Mouse (Mus musculus): Measurements from ENCODE around the gene Sars2. TPM values are rescaled to one million over a fixed set of nuclear protein-coding genes. Genes with fewer than 3 reads are reported as not detected.
A peak's percentile ranks its signal among the peaks of the same experiment; 100 is the strongest.

Sars2 gene
- polyA plus RNA-seq, 1 experiment = 21.5 TPM

DNA sequence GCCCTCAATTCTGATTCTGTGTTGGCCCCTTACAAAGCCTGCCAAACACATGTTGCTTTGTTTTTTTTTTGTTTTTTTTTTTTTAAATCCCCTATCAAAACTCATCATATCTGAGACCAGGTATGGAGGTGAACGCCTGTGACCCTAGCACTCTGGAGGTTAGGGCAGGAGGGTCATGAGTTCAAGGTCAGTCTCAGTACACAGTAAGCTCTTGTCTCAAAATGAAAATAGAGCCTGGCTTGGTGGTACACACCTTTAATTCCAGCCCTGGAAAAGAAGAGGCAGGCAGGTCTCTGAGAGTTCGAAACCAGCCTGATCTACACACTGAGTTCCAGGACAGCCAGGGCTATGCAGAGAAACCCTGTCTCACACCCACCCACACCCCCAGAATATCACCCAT is 22.1 kb upstream of the Sars2 start:
- Histone ChIP-seq H3K4me1 (ENCODE audit: control insufficient read depth, insufficient read depth, low read length) (peaks cover 3% of the 10 kb centered on the region; the same call in 1 of the 2 replicates), H3K4me3 (replicated peaks; ENCODE audit: insufficient read depth, low read depth, low read length) (no peak overlapping the region), H3K27me3 (ENCODE audit: control insufficient read depth, insufficient read depth, low read length) (no peaks in the 10 kb centered on the region), H3K27ac (ENCODE audit: insufficient read depth, low read length) (no peak overlapping the region)
- DNase-seq = no peak
- WGBS = 87% methylated on average over 2 of the region's 2 CpGs
- TF ChIP-seq POLR2A (IDR thresholded peaks at IDR 0.05; ENCODE audit: borderline replicate concordance, insufficient read depth, low read length) (no peak), CTCF (IDR thresholded peaks at IDR 0.05; ENCODE audit: borderline replicate concordance, insufficient read depth, low read depth, low read length) (no peak)

DNA sequence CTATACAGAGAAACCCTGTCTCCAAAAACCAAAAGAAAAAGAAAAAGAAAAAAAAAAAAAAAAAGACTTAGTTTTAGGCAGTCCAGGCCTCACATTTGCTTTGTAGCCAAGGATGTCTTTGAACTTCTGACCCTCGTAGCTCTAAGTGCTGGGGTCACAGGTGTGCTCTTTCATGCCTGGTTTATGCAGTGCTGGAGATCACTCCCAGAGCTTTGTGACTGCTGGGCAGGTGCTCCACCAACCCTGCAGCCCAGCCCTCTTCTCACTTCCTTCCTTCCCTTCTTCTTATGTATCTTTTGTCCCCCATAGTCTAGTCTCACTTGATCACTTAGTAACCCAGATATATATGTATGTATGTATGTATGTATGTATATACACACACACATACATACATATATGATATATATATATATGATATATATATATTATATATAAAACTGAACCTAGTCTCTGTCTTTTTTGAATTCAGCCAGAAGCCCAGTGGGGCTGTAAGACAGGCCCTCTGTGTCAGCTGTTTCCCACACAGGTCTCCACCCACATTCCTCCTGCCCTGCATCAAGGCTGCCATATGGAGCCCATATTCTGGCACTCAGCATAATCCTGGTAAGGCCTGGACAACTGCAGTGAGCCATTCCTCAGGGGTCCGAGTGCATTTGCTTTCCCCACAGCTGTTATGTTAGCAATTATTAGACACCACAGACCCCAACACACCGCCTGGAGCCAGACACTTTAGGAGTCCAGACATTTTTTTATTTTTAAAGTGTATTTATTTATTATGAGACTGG is 20.8 kb upstream of the Sars2 start:
- Histone ChIP-seq H3K27me3 (ENCODE audit: control insufficient read depth, insufficient read depth, low read length) (no peaks in the 10 kb centered on the region), H3K4me1 (ENCODE audit: control insufficient read depth, insufficient read depth, low read length) (peaks cover 3% of the 10 kb centered on the region; the same call in 1 of the 2 replicates), H3K4me3 (replicated peaks; ENCODE audit: insufficient read depth, low read depth, low read length) (no peak overlapping the region), H3K27ac (ENCODE audit: insufficient read depth, low read length) (no peak overlapping the region)
- DNase-seq = no peak
- 49% methylated on average over 3 of the region's 3 CpGs for WGBS
- no peak for TF ChIP-seq POLR2A (IDR thresholded peaks at IDR 0.05; ENCODE audit: borderline replicate concordance, insufficient read depth, low read length)
- no peak for TF ChIP-seq CTCF (IDR thresholded peaks at IDR 0.05; ENCODE audit: borderline replicate concordance, insufficient read depth, low read depth, low read length)

GRCm38 (mm10) chr7:28722079-28722478 is 19.7 kb upstream of the Sars2 start:
- DNase-seq = no peak
- WGBS = 94% methylated on average over 7 of the region's 7 CpGs
- H3K27ac ChIP-seq (ENCODE audit: insufficient read depth, low read length) = no peak overlapping the region
- H3K27me3 ChIP-seq (ENCODE audit: control insufficient read depth, insufficient read depth, low read length) = no peaks in the 10 kb centered on the region
- H3K4me3 ChIP-seq (replicated peaks; ENCODE audit: insufficient read depth, low read depth, low read length) = no peak overlapping the region
- TF ChIP-seq CTCF (IDR thresholded peaks at IDR 0.05; ENCODE audit: borderline replicate concordance, insufficient read depth, low read depth, low read length) (no peak), POLR2A (IDR thresholded peaks at IDR 0.05; ENCODE audit: borderline replicate concordance, insufficient read depth, low read length) (no peak)
- peaks cover 6% of the 10 kb centered on the region for H3K4me1 ChIP-seq (ENCODE audit: control insufficient read depth, insufficient read depth, low read length)

DNA sequence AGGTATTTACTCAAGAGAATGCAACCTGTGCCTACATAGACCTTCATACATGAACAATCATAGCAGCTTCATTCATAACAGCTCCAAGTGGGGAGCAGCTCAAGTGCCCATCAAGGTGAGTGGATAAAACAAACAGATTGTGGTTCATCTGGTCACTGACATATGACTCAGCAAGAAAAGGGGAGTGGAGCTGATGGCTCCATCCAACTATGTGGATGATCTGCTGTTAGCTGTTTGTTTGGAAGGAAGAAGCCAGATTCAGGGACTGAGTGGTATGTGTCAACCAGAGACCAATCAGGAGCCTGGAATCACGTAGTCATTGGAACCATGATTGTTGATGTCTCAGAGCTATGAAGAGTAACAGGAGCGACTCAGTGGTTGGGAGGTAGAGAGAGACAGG is 17.2 kb upstream of the Sars2 start:
- DNase-seq = no peak
- Histone ChIP-seq H3K27ac (ENCODE audit: insufficient read depth, low read length) (no peak overlapping the region), H3K27me3 (ENCODE audit: control insufficient read depth, insufficient read depth, low read length) (no peaks in the 10 kb centered on the region), H3K4me3 (replicated peaks; ENCODE audit: insufficient read depth, low read depth, low read length) (no peak overlapping the region), H3K4me1 (ENCODE audit: control insufficient read depth, insufficient read depth, low read length) (peaks cover 6% of the 10 kb centered on the region)
- TF ChIP-seq POLR2A (IDR thresholded peaks at IDR 0.05; ENCODE audit: borderline replicate concordance, insufficient read depth, low read length) (no peak), CTCF (IDR thresholded peaks at IDR 0.05; ENCODE audit: borderline replicate concordance, insufficient read depth, low read depth, low read length) (no peak)
- WGBS = 96% methylated on average over 2 of the region's 2 CpGs

GRCm38 (mm10) chr7:28726600-28726999 is 15.2 kb upstream of the Sars2 start:
- Histone ChIP-seq H3K27me3 (ENCODE audit: control insufficient read depth, insufficient read depth, low read length) (no peaks in the 10 kb centered on the region), H3K27ac (ENCODE audit: insufficient read depth, low read length) (no peak overlapping the region; the same call in 1 of the 2 replicates), H3K4me1 (ENCODE audit: control insufficient read depth, insufficient read depth, low read length) (peaks cover 3% of the 10 kb centered on the region; the same call in 1 of the 2 replicates), H3K4me3 (replicated peaks; ENCODE audit: insufficient read depth, low read depth, low read length) (no peak overlapping the region)
- TF ChIP-seq CTCF (IDR thresholded peaks at IDR 0.05; ENCODE audit: borderline replicate concordance, insufficient read depth, low read depth, low read length) = peak; percentile 85
- no peak for TF ChIP-seq POLR2A (IDR thresholded peaks at IDR 0.05; ENCODE audit: borderline replicate concordance, insufficient read depth, low read length)
- 3% methylated on average over 14 of the region's 14 CpGs for WGBS
- DNase-seq = peak; percentile 83 to 86

DNA sequence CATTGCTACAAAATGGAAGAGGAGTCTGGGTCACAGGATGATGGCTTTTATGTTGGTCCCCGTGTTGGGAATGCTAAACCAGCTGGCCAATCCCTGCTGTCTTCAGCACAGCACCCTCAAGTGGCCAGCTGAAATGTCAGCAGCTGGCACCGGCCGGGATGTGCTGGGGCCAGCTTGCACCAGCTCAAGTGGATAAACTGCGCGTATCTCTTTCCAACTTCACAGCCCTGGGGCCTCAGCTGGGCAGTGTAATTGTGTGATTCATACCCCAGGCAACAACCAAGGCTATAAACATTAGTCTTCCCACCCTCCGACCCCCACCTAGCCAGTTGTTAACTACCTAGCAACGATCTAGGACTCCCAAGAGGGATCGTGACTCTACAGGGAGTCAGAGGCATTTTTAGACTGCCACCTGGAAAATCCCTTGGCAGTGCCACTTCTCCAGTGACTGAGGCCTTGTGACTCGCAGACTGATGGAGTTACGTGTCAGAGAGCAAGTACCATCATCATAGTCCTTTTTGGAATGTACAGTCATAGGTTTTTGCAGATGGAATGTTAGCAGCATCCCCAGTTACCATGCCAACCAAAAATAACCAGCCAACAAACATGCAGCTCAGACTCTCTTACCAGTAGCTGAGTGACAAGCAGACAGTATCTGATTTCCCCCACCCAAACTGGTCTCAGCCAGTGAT is 14.0 kb upstream of the Sars2 start:
- Histone ChIP-seq H3K27ac (ENCODE audit: insufficient read depth, low read length) (no peak overlapping the region), H3K4me1 (ENCODE audit: control insufficient read depth, insufficient read depth, low read length) (peaks cover 3% of the 10 kb centered on the region; the same call in 1 of the 2 replicates), H3K27me3 (ENCODE audit: control insufficient read depth, insufficient read depth, low read length) (no peaks in the 10 kb centered on the region), H3K4me3 (replicated peaks; ENCODE audit: insufficient read depth, low read depth, low read length) (no peak overlapping the region)
- DNase-seq = no peak
- TF ChIP-seq POLR2A (IDR thresholded peaks at IDR 0.05; ENCODE audit: borderline replicate concordance, insufficient read depth, low read length) (no peak), CTCF (IDR thresholded peaks at IDR 0.05; ENCODE audit: borderline replicate concordance, insufficient read depth, low read depth, low read length) (peak; percentile 26; the same call in 1 of the 2 replicates)
- 35% methylated on average over 10 of the region's 10 CpGs for WGBS

GRCm38 (mm10) chr7:28732341-28733142 is 9.2 kb upstream of the Sars2 start:
- H3K4me3 ChIP-seq (replicated peaks; ENCODE audit: insufficient read depth, low read depth, low read length) = peak overlapping the region; percentile 7
- WGBS = 5% methylated on average over 58 of the region's 58 CpGs
- no peaks in the 10 kb centered on the region for H3K4me1 ChIP-seq (ENCODE audit: control insufficient read depth, insufficient read depth, low read length)
- no peak overlapping the region for H3K27ac ChIP-seq (ENCODE audit: insufficient read depth, low read length)
- TF ChIP-seq CTCF (IDR thresholded peaks at IDR 0.05; ENCODE audit: borderline replicate concordance, insufficient read depth, low read depth, low read length) = no peak
- H3K27me3 ChIP-seq (ENCODE audit: control insufficient read depth, insufficient read depth, low read length) = no peaks in the 10 kb centered on the region
- DNase-seq = peak; percentile 57 to 63

Data from cerebellum, adult 2 months (tissue).